Mouse (Mus musculus) MEL (cell line): ENCODE measurements around the gene Samd11. TPM values are rescaled to one million over a fixed set of nuclear protein-coding genes. Genes with fewer than 3 reads are reported as not detected.

Source experiments
- DNase-seq: peaks from one replicate; pipeline ENCODE4 v3.0.0; 2011; ENCODE audit warnings: low read depth, low spot score
- H3K27ac ChIP-seq: 2 replicates; pipeline ENCODE4 v1.5.1; 2012; ENCODE audit warnings: low read depth, mild to moderate bottlenecking, control low read depth, low read length, moderate library complexity; ENCODE audit not compliant: control insufficient read depth
- H3K27me3 ChIP-seq, 2 experiments: fragments of 150-350 bp in 1 of 2; sonication (generic) in 1 of 2; 2 replicates each; pipeline ENCODE4 v1.6.1; 2012; ENCODE audit warnings: low read length in 2 of 2, mild to moderate bottlenecking in 2 of 2, improper control_type of control experiment in 1 of 2, moderate library complexity in 1 of 2; ENCODE audit not compliant: insufficient read depth in 2 of 2, control insufficient read depth in 1 of 2
- H3K36me3 ChIP-seq, 2 experiments: 2 replicates each; pipeline ENCODE4 v1.6.1; 2012 to 2014; ENCODE audit warnings: low read length in 2 of 2, improper control_type of control experiment in 1 of 2, inconsistent platforms in 1 of 2, mild to moderate bottlenecking in 1 of 2; ENCODE audit not compliant: insufficient read depth in 2 of 2, control insufficient read depth in 1 of 2
- H3K4me1 ChIP-seq, 2 experiments: fragments of 150-350 bp in 1 of 2; sonication (generic) in 1 of 2; 2 replicates each; pipeline ENCODE4 v1.6.1; 2012; ENCODE audit warnings: low read length in 2 of 2, improper control_type of control experiment in 1 of 2, mild to moderate bottlenecking in 1 of 2; ENCODE audit not compliant: insufficient read depth in 2 of 2, control insufficient read depth in 1 of 2
- H3K4me3 ChIP-seq, 2 experiments: fragments of 150-350 bp in 1 of 2; sonication (generic) in 1 of 2; 2 replicates each; pipeline ENCODE4 v1.5.1; 2012; ENCODE audit warnings: low read depth in 2 of 2, low read length in 2 of 2, mild to moderate bottlenecking in 2 of 2, moderate library complexity in 2 of 2, control low read depth in 1 of 2, improper control_type of control experiment in 1 of 2; ENCODE audit not compliant: control insufficient read depth in 1 of 2, insufficient read depth in 1 of 2
- H3K79me2 ChIP-seq: 2 replicates; pipeline ENCODE4 v1.6.1; 2012; ENCODE audit warnings: mild to moderate bottlenecking, low read length, moderate library complexity; ENCODE audit not compliant: control insufficient read depth, poor library complexity, insufficient read depth
- H3K9ac ChIP-seq: 2 replicates; pipeline ENCODE4 v1.6.1; 2012; ENCODE audit warnings: low read depth, mild to moderate bottlenecking, control low read depth, low read length, moderate library complexity; ENCODE audit not compliant: control insufficient read depth, poor library complexity, severe bottlenecking
- H3K9me3 ChIP-seq: fragments of 150-350 bp; sonication (generic); replicated peaks from 2 replicates; pipeline ENCODE4 v1.6.1; 2012; ENCODE audit warnings: mild to moderate bottlenecking, low read length, improper control_type of control experiment, moderate library complexity; ENCODE audit not compliant: insufficient read depth
- CHD1 ChIP-seq: IDR thresholded peaks from 2 replicates; pipeline ENCODE4 v1.6.1; 2012; ENCODE audit warnings: low read depth, mild to moderate bottlenecking, inconsistent platforms, low read length, improper control_type of control experiment
- CHD2 ChIP-seq: IDR thresholded peaks from 2 replicates; pipeline ENCODE4 v1.6.1; 2011; ENCODE audit warnings: low read length, improper control_type of control experiment
- ELF1 ChIP-seq: IDR thresholded peaks from 2 replicates; pipeline ENCODE4 v1.6.1; 2014; ENCODE audit warnings: low read depth, mild to moderate bottlenecking, inconsistent platforms, low read length, improper control_type of control experiment, moderate library complexity
- GABPA ChIP-seq: IDR thresholded peaks from 2 replicates; pipeline ENCODE4 v1.6.1; 2012; ENCODE audit warnings: low read depth, mild to moderate bottlenecking, inconsistent platforms, low read length, improper control_type of control experiment, moderate library complexity
- HCFC1 ChIP-seq: IDR thresholded peaks from 2 replicates; pipeline ENCODE4 v1.6.1; 2012; ENCODE audit warnings: low read depth, mild to moderate bottlenecking, inconsistent platforms, low read length, improper control_type of control experiment, moderate library complexity
- MAFK ChIP-seq: IDR thresholded peaks from 2 replicates; pipeline ENCODE4 v1.6.1; 2011; ENCODE audit warnings: low read depth, mild to moderate bottlenecking, low read length, improper control_type of control experiment, borderline replicate concordance
- MAX ChIP-seq: IDR thresholded peaks from 2 replicates; pipeline ENCODE4 v1.6.1; 2011; ENCODE audit warnings: low read length, improper control_type of control experiment
- MXI1 ChIP-seq: IDR thresholded peaks from 2 replicates; pipeline ENCODE4 v1.6.1; 2011; ENCODE audit warnings: mild to moderate bottlenecking, low read depth, low read length, improper control_type of control experiment
- MYC ChIP-seq: IDR thresholded peaks from 2 replicates; pipeline ENCODE4 v1.6.1; 2011; ENCODE audit warnings: low read depth, mild to moderate bottlenecking, low read length, improper control_type of control experiment, moderate library complexity
- NELFE ChIP-seq: IDR thresholded peaks from 2 replicates; pipeline ENCODE4 v1.6.1; 2011; ENCODE audit warnings: low read depth, low read length, improper control_type of control experiment
- POLR2A ChIP-seq, 2 experiments: IDR thresholded peaks; 2 replicates each; pipeline ENCODE4 v1.6.1; 2011 to 2012; ENCODE audit warnings: low read length in 2 of 2, mild to moderate bottlenecking in 2 of 2, control low read depth in 1 of 2, improper control_type of control experiment in 1 of 2, low read depth in 1 of 2, moderate library complexity in 1 of 2; ENCODE audit not compliant: control insufficient read depth in 1 of 2, insufficient read depth in 1 of 2, poor library complexity in 1 of 2
- POLR2AphosphoS5 ChIP-seq: IDR thresholded peaks from 2 replicates; pipeline ENCODE4 v1.6.1; 2012; ENCODE audit warnings: low read depth, borderline replicate concordance, mild to moderate bottlenecking, inconsistent platforms, low read length, moderate library complexity, mixed read lengths
- SIN3A ChIP-seq: IDR thresholded peaks from 2 replicates; pipeline ENCODE4 v1.6.1; 2012; ENCODE audit warnings: low read length, improper control_type of control experiment, inconsistent platforms
- TAL1 ChIP-seq: IDR thresholded peaks from 2 replicates; pipeline ENCODE4 v1.6.1; 2012; ENCODE audit warnings: mild to moderate bottlenecking, inconsistent platforms, low read length, moderate library complexity, mixed read lengths
- TCF12 ChIP-seq: IDR thresholded peaks from 2 replicates; pipeline ENCODE4 v1.6.1; 2014; ENCODE audit warnings: low read depth, mild to moderate bottlenecking, inconsistent platforms, low read length, improper control_type of control experiment, moderate library complexity
- UBTF ChIP-seq: IDR thresholded peaks from 2 replicates; pipeline ENCODE4 v1.6.1; 2012; ENCODE audit warnings: low read depth, mild to moderate bottlenecking, inconsistent platforms, low read length, improper control_type of control experiment, moderate library complexity, borderline replicate concordance; ENCODE audit not compliant: insufficient read depth
- USF1 ChIP-seq: IDR thresholded peaks from 2 replicates; pipeline ENCODE4 v1.6.1; 2014; ENCODE audit warnings: low read depth, mild to moderate bottlenecking, inconsistent platforms, low read length, improper control_type of control experiment, moderate library complexity
- USF2 ChIP-seq, 2 experiments: IDR thresholded peaks; 2 replicates each; pipeline ENCODE4 v1.6.1; 2011 to 2012; ENCODE audit warnings: improper control_type of control experiment in 2 of 2, low read length in 2 of 2, borderline replicate concordance in 1 of 2, inconsistent platforms in 1 of 2, low read depth in 1 of 2, mild to moderate bottlenecking in 1 of 2; ENCODE audit not compliant: insufficient read depth in 1 of 2
- ZC3H11A ChIP-seq: IDR thresholded peaks from 2 replicates; pipeline ENCODE4 v1.6.1; 2012; ENCODE audit warnings: low read depth, mild to moderate bottlenecking, inconsistent platforms, low read length, improper control_type of control experiment
- ZMIZ1 ChIP-seq: IDR thresholded peaks from 2 replicates; pipeline ENCODE4 v1.6.1; 2012; ENCODE audit warnings: low read depth, mild to moderate bottlenecking, inconsistent platforms, low read length, improper control_type of control experiment, moderate library complexity
- polyA plus RNA-seq, 2 experiments: library from polyadenylated mRNA; stranded (reverse) in 1 of 2; unstranded in 1 of 2; fragments of >175 nt in 1 of 2; fragments of >200 nt in 1 of 2; gene quantifications; 2 replicates each; pipeline versions ENCODE4 v1.2.1 to v1.2.4; 2012; ENCODE audit warnings: low replicate concordance in 2 of 2, low read depth in 1 of 2; ENCODE audit not compliant: insufficient read length in 2 of 2, insufficient read depth in 1 of 2, missing spikeins in 1 of 2
- total RNA-seq: library from RNA; depleted of rRNA; stranded (reverse); fragments of 300-350 nt; gene quantifications from 2 replicates; pipeline ENCODE4 v1.2.3, GENCODE M21; 2012

Samd11 gene
- total and polyA plus RNA-seq, 3 experiments = 1.7 to 4.1 TPM; not detected in 1

- no peak for TF ChIP-seq GABPA
- no peak for TF ChIP-seq MYC
- no peak for TF ChIP-seq ZMIZ1
- TF ChIP-seq TAL1 = no peak
- no peak for TF ChIP-seq TCF12
- TF ChIP-seq SIN3A = no peak
- TF ChIP-seq UBTF = no peak
- TF ChIP-seq MAFK = no peak
- 0 out of 2 replicates have a peak, but pooled peaks have one; percentile 82 for TF ChIP-seq CHD1
- TF ChIP-seq USF2 (IDR thresholded peaks at IDR 0.05; ENCODE audit: borderline replicate concordance in 1 of 2, insufficient read depth in 1 of 2, low read depth in 1 of 2, low read length in 2 of 2) = no peak
- no peak for TF ChIP-seq USF1
- no peak for TF ChIP-seq ELF1
- TF ChIP-seq CHD2 = no peak
- no peak for TF ChIP-seq ZC3H11A
These were observed 20.1 kb downstream of the Samd11 start (continued) for GRCm38 (mm10) chr4:156235360-156235770.

GRCm38 (mm10) chr4:156234701-156235213 lies 20.7 kb downstream of the Samd11 start, which contains the start of gene Plekhn1:
TSS of gene Plekhn1 (minus strand) at chr4:156234857.
- H3K9me3 ChIP-seq = no peaks in the 10 kb centered on the region
- no peaks in the 10 kb centered on the region for H3K27me3 ChIP-seq
- H3K4me1 ChIP-seq = peaks cover 2 to 6% of the 10 kb centered on the region in 2 experiments; a peak in 2 of 4 replicates
- peaks cover 42% of the 10 kb centered on the region for H3K79me2 ChIP-seq
- H3K4me3 ChIP-seq = peak within 1 kb of the TSS; percentile 93 to 96
- H3K27ac ChIP-seq = peak within 1 kb of the TSS; percentile 85
- peaks cover 8 to 14% of the 10 kb centered on the region in 2 experiments for H3K36me3 ChIP-seq
- no peak for TF ChIP-seq GABPA
- no peak for TF ChIP-seq TAL1
- peak; percentile 50 for TF ChIP-seq NELFE
- TF ChIP-seq MAX = peak; percentile 67
- 0 out of 2 replicates have a peak, but pooled peaks have one; percentile 35 for TF ChIP-seq MXI1
- peak in 1 of 2 experiments; percentile 49; a peak in 2 of 4 replicates for TF ChIP-seq POLR2A (IDR thresholded peaks at IDR 0.05; ENCODE audit: control insufficient read depth in 1 of 2, insufficient read depth in 1 of 2, low read depth in 1 of 2, low read length in 2 of 2, poor library complexity in 1 of 2)
- TF ChIP-seq UBTF = peak; percentile 48; the same call in 1 of the 2 replicates
- TF ChIP-seq USF2 (IDR thresholded peaks at IDR 0.05; ENCODE audit: borderline replicate concordance in 1 of 2, insufficient read depth in 1 of 2, low read depth in 1 of 2, low read length in 2 of 2) = no peak
- TF ChIP-seq MAFK = no peak
- peak; percentile 43; the same call in 1 of the 2 replicates for TF ChIP-seq SIN3A
- TF ChIP-seq HCFC1 = peak; percentile 27; the same call in 1 of the 2 replicates
- peak; percentile 81 for TF ChIP-seq MYC
- TF ChIP-seq ZC3H11A = 0 out of 2 replicates have a peak, but pooled peaks have one; percentile 3
- no peak for TF ChIP-seq POLR2AphosphoS5
- peak within 1 kb of the TSS; percentile 86 for H3K9ac ChIP-seq
- DNase-seq = peak; percentile 82
